ENCODE assay signal across 11 mouse cellular contexts in genomic region chr2:72390474-72390873, GRCm38 (mm10).
DNase-seq lines count a peak whose midpoint lies in the region; ATAC-seq lines count a peak whose summit lies in the region.
"Had no signal": no experiment of that assay in that cellular context is flagged by ENCODE, and none has a peak within 500 bp of the region (broad histone marks: within the 10 kb centered on the region; RNA-seq: fewer than 3 reads in every experiment).

No protein-coding gene starts in this region.

- H3K4me3 ChIP-seq in embryonic facial prominence, embryonic 13.5 days, result no peak overlapping the region
- no peak overlapping the region for H3K4me3 ChIP-seq in embryonic facial prominence, embryonic 10.5 days
- H3K4me3 ChIP-seq in hindbrain, embryonic 11.5 days (ENCODE audit: low read depth, low read length), result no peak overlapping the region
- H3K4me3 ChIP-seq: midbrain, embryonic 12.5 days had no signal

- DNase-seq in embryonic facial prominence, embryonic 10.5 days (ENCODE audit: low spot score), result no peak
- peak; percentile 56 for DNase-seq in adrenal gland, adult 2 months
- DNase-seq in heart, adult 9 months (ENCODE audit: low spot score in 2 of 2), result peak; percentile 54
- DNase-seq in kidney, adult 8-10 months, result peak; percentile 22 to 37
- no peak for DNase-seq in spleen, postnatal 36 days (ENCODE audit: low spot score in 2 of 2)
- no peak for DNase-seq in hindbrain, embryonic 11.5 days (ENCODE audit: low spot score)
- DNase-seq in neural tube, embryonic 10.5 days (ENCODE audit: extremely low spot score, low spot score), result no peak

- 73% methylated on average over 6 of the region's 6 CpGs for WGBS in embryonic facial prominence, embryonic 13.5 days
- 76% methylated on average over 6 of the region's 6 CpGs for WGBS in embryonic facial prominence, embryonic 10.5 days
- 76% methylated on average over 6 of the region's 6 CpGs for WGBS in hindbrain, embryonic 11.5 days

- ATAC-seq in embryonic facial prominence, embryonic 13.5 days (ENCODE audit: insufficient number of reproducible peaks, insufficient read depth, low FRiP score, low TSS enrichment, low read depth), result no peak
- ATAC-seq in hindbrain, embryonic 11.5 days (ENCODE audit: low FRiP score), result no peak

- no peak overlapping the region for H3K4me2 ChIP-seq in embryonic facial prominence, embryonic 13.5 days
- H3K4me2 ChIP-seq in hindbrain, embryonic 11.5 days (replicated peaks; ENCODE audit: low read depth, low read length), result no peak overlapping the region
- H3K4me2 ChIP-seq: hindbrain, embryonic 14.5 days; midbrain, embryonic 12.5 days had no signal

- no peak overlapping the region for H3K9ac ChIP-seq in embryonic facial prominence, embryonic 13.5 days
- no peak overlapping the region for H3K9ac ChIP-seq in hindbrain, embryonic 11.5 days (ENCODE audit: low read depth, low read length)
- H3K9ac ChIP-seq: hindbrain, embryonic 14.5 days; midbrain, embryonic 12.5 days had no signal

- 0 out of 2 replicates have a peak overlapping the region, but pooled peaks have one; percentile 11 for H3K27ac ChIP-seq in embryonic facial prominence, embryonic 13.5 days
- H3K27ac ChIP-seq in embryonic facial prominence, embryonic 10.5 days (replicated peaks), result no peak overlapping the region
- H3K27ac ChIP-seq in hindbrain, embryonic 11.5 days (ENCODE audit: low read depth, low read length), result no peak overlapping the region
- H3K27ac ChIP-seq: hindbrain, embryonic 14.5 days; midbrain, embryonic 12.5 days had no signal

- H3K36me3 ChIP-seq in embryonic facial prominence, embryonic 13.5 days, result peaks cover 7% of the 10 kb centered on the region; the same call in 1 of the 2 replicates
- H3K36me3 ChIP-seq in embryonic facial prominence, embryonic 10.5 days (replicated peaks), result no peaks in the 10 kb centered on the region; the same call in none of the 2 replicates
- H3K36me3 ChIP-seq in hindbrain, embryonic 11.5 days (ENCODE audit: control insufficient read depth, insufficient read depth, low read length), result no peaks in the 10 kb centered on the region

- no peaks in the 10 kb centered on the region for H3K9me3 ChIP-seq in embryonic facial prominence, embryonic 13.5 days
- H3K9me3 ChIP-seq in embryonic facial prominence, embryonic 10.5 days, result peaks cover 3% of the 10 kb centered on the region; the same call in 1 of the 2 replicates
- no peaks in the 10 kb centered on the region for H3K9me3 ChIP-seq in hindbrain, embryonic 11.5 days (ENCODE audit: control insufficient read depth, low read length)
- H3K9me3 ChIP-seq: G1E had no signal

- H3K4me1 ChIP-seq in embryonic facial prominence, embryonic 13.5 days, result peaks cover 10% of the 10 kb centered on the region; the same call in 1 of the 2 replicates
- H3K4me1 ChIP-seq in embryonic facial prominence, embryonic 10.5 days, result peaks cover 15% of the 10 kb centered on the region
- no peaks in the 10 kb centered on the region for H3K4me1 ChIP-seq in hindbrain, embryonic 11.5 days (replicated peaks; ENCODE audit: control insufficient read depth, insufficient read depth, low read length)

- no peaks in the 10 kb centered on the region for H3K27me3 ChIP-seq in embryonic facial prominence, embryonic 13.5 days
- no peaks in the 10 kb centered on the region for H3K27me3 ChIP-seq in embryonic facial prominence, embryonic 10.5 days (replicated peaks; ENCODE audit: low read depth, poor library complexity, severe bottlenecking)
- H3K27me3 ChIP-seq in hindbrain, embryonic 11.5 days (ENCODE audit: control insufficient read depth, insufficient read depth, low read length), result no peaks in the 10 kb centered on the region
- H3K27me3 ChIP-seq: midbrain, embryonic 12.5 days had no signal

Comparison
In these comparisons a context has a peak if more than half of its experiments do, and no peak if none do; other contexts are left out.
1. DNase-seq: peak in adrenal gland, adult 2 months (single experiment), heart, adult 9 months (2 of 2) and kidney, adult 8-10 months (2 of 2); none in embryonic facial prominence, embryonic 10.5 days (single experiment), spleen, postnatal 36 days (0 of 2), hindbrain, embryonic 11.5 days (single experiment) and neural tube, embryonic 10.5 days (single experiment).